Mouse (Mus musculus) limb, embryonic 14.5 days (tissue): Measurements from ENCODE around the gene Clta. TPM values are rescaled to one million over a fixed set of nuclear protein-coding genes. Genes with fewer than 3 reads are reported as not detected.

Source experiments
- ATAC-seq: fragments of 200-750 bp; cut with Nextera tagmentation; 2 replicates; pipeline ENCODE4 v1.8.0; 2017; ENCODE audit warnings: low read depth, moderate number of reproducible peaks, moderate TSS enrichment; ENCODE audit not compliant: low FRiP score
- DNase-seq: peaks from one replicate; pipeline ENCODE4 v3.0.0-alpha.2; 2015; ENCODE audit warnings: low spot score
- H3K27ac ChIP-seq: fragments of 300-500 bp; sonication (generic); replicated peaks from 2 replicates; pipeline ENCODE4 v1.5.1; 2014; ENCODE audit warnings: low read depth, mild to moderate bottlenecking, low read length, moderate library complexity, mixed read lengths
- H3K27me3 ChIP-seq: fragments of 300-500 bp; sonication (generic); 2 replicates; pipeline ENCODE4 v1.6.1; 2014; ENCODE audit warnings: low read length, mixed read lengths; ENCODE audit not compliant: control insufficient read depth, insufficient read depth
- H3K36me3 ChIP-seq: fragments of 300-500 bp; sonication (generic); 2 replicates; pipeline ENCODE4 v1.6.1; 2014; ENCODE audit warnings: mild to moderate bottlenecking, low read length, moderate library complexity, mixed read lengths; ENCODE audit not compliant: control insufficient read depth, insufficient read depth
- H3K4me1 ChIP-seq: fragments of 300-500 bp; sonication (generic); 2 replicates; pipeline ENCODE4 v1.6.1; 2014; ENCODE audit warnings: antibody characterized with exemption, low read length, mixed read lengths; ENCODE audit not compliant: control insufficient read depth, insufficient read depth
- H3K4me2 ChIP-seq: fragments of 300-500 bp; sonication (generic); replicated peaks from 2 replicates; pipeline ENCODE4 v1.6.1; 2014; ENCODE audit warnings: low read depth, mild to moderate bottlenecking, low read length, moderate library complexity; ENCODE audit not compliant: severe bottlenecking
- H3K4me3 ChIP-seq: fragments of 300-500 bp; sonication (generic); replicated peaks from 2 replicates; pipeline ENCODE4 v1.5.1; 2014; ENCODE audit warnings: low read length
- H3K9ac ChIP-seq: fragments of 300-500 bp; sonication (generic); 2 replicates; pipeline ENCODE4 v1.6.1; 2014; ENCODE audit warnings: mild to moderate bottlenecking, low read depth, low read length, moderate library complexity; ENCODE audit not compliant: severe bottlenecking
- H3K9me3 ChIP-seq: fragments of 300-500 bp; sonication (generic); 2 replicates; pipeline ENCODE4 v1.6.1; 2016; ENCODE audit warnings: low read length; ENCODE audit not compliant: control insufficient read depth
- POLR2A ChIP-seq: fragments of 200-500 bp; IDR thresholded peaks from 2 replicates; pipeline ENCODE4 v1.8.0; 2012; ENCODE audit warnings: inconsistent platforms, mild to moderate bottlenecking, moderate library complexity, borderline replicate concordance; ENCODE audit not compliant: insufficient read depth, insufficient read length; ENCODE audit errors: extremely low read depth
- WGBS: fragments of 180-500 bp; shearing (Covaris S2); extraction: QIAGEN DNeasy Blood & Tissue Kit; methylation state at CpG from one replicate; pipeline ENCODE4 v1.1.7; 2014; 5-methylcytosine and 5-hydroxymethylcytosine counted together
- polyA plus RNA-seq, 2 experiments: library from polyadenylated mRNA; depleted of rRNA in 1 of 2; stranded (reverse) in 1 of 2; unstranded in 1 of 2; fragments of >200 nt; fragmentation: Nextera tagmentation in 1 of 2; extraction: Ambion mirVana in 1 of 2; gene quantifications; 2 replicates each; pipeline versions ENCODE4 v1.2.1 to v1.2.3; 2012 to 2014

Clta gene
- polyA plus RNA-seq, 2 experiments: 252 to 361 TPM

- H3K4me3 ChIP-seq: no peak overlapping the region
- H3K4me2 ChIP-seq: no peak overlapping the region
- 86% methylated on average over 3 of the region's 3 CpGs for WGBS
- no peaks in the 10 kb centered on the region for H3K9me3 ChIP-seq
- DNase-seq (no peak), ATAC-seq (no peak)
- H3K4me1 ChIP-seq: peaks cover 8% of the 10 kb centered on the region; the same call in 1 of the 2 replicates
- no peaks in the 10 kb centered on the region for H3K27me3 ChIP-seq
- no peaks in the 10 kb centered on the region for H3K36me3 ChIP-seq
- no peak overlapping the region for H3K27ac ChIP-seq
- no peak overlapping the region for H3K9ac ChIP-seq
- no peak for TF ChIP-seq POLR2A
Measured at GRCm38 (mm10) chr4:44073799-44074198, 69.5 kb downstream of the Clta start.

GRCm38 (mm10) chr4:44074422-44074821 lies 70.2 kb downstream of the Clta start:
- no peaks in the 10 kb centered on the region for H3K36me3 ChIP-seq
- peaks cover 8% of the 10 kb centered on the region; the same call in 1 of the 2 replicates for H3K4me1 ChIP-seq
- no peaks in the 10 kb centered on the region for H3K9me3 ChIP-seq
- no peak overlapping the region for H3K27ac ChIP-seq
- H3K4me3 ChIP-seq: no peak overlapping the region
- H3K9ac ChIP-seq: no peak overlapping the region
- TF ChIP-seq POLR2A: no peak
- H3K27me3 ChIP-seq: no peaks in the 10 kb centered on the region
- 76% methylated on average over 4 of the region's 4 CpGs for WGBS
- ATAC-seq: no peak
- DNase-seq: no peak
- no peak overlapping the region for H3K4me2 ChIP-seq

GRCm38 (mm10) chr4:44078358-44078933 lies 74.2 kb downstream of the Clta start:
- Histone ChIP-seq H3K4me1 (0 out of 2 replicates have a peak, but pooled peaks cover 3% of the 10 kb centered on the region), H3K9ac (no peak overlapping the region), H3K27ac (no peak overlapping the region), H3K4me3 (no peak overlapping the region), H3K27me3 (no peaks in the 10 kb centered on the region), H3K36me3 (no peaks in the 10 kb centered on the region), H3K4me2 (no peak overlapping the region), H3K9me3 (no peaks in the 10 kb centered on the region)
- WGBS: 72% methylated on average over 7 of the region's 7 CpGs
- DNase-seq (no peak), ATAC-seq (no peak)
- TF ChIP-seq POLR2A: no peak

Other genes with a start within 250 kb of the Clta start
- gene Olfr159, start 233.4 kb upstream of the Clta start, polyA plus RNA-seq (2012; rRNA removed): not detected in 2 replicates
- gene Olfr159, start 233.4 kb upstream of the Clta start, polyA plus RNA-seq (2014; fragmentation: Nextera tagmentation; extraction: Ambion mirVana): not detected in 2 replicates
- gene Olfr156, start 180.6 kb upstream of the Clta start, polyA plus RNA-seq (2012; rRNA removed): 0.20 and 0.34 TPM in 2 replicates
- gene Olfr156, start 180.6 kb upstream of the Clta start, polyA plus RNA-seq (2014; fragmentation: Nextera tagmentation; extraction: Ambion mirVana): not detected in 2 replicates
- 0.03 and 0.04 TPM in 2 replicates for gene Olfr157, start 164.3 kb upstream of the Clta start, polyA plus RNA-seq (2012; rRNA removed)
- not detected in 2 replicates for gene Olfr157, start 164.3 kb upstream of the Clta start, polyA plus RNA-seq (2014; fragmentation: Nextera tagmentation; extraction: Ambion mirVana)
- gene Olfr155, start 152.9 kb upstream of the Clta start, polyA plus RNA-seq (2012; rRNA removed): not detected in 2 replicates
- not detected in 2 replicates for gene Olfr155, start 152.9 kb upstream of the Clta start, polyA plus RNA-seq (2014; fragmentation: Nextera tagmentation; extraction: Ambion mirVana)
- gene Reck, start 128.9 kb upstream of the Clta start, polyA plus RNA-seq (2012; rRNA removed): 66.2 and 72.1 TPM in 2 replicates
- 49.0 and 50.0 TPM in 2 replicates for gene Reck, start 128.9 kb upstream of the Clta start, polyA plus RNA-seq (2014; fragmentation: Nextera tagmentation; extraction: Ambion mirVana)
- gene Glipr2, start 47.1 kb upstream of the Clta start, polyA plus RNA-seq (2012; rRNA removed): 67.0 and 71.9 TPM in 2 replicates
- 108 and 121 TPM in 2 replicates for gene Glipr2, start 47.1 kb upstream of the Clta start, polyA plus RNA-seq (2014; fragmentation: Nextera tagmentation; extraction: Ambion mirVana)
- gene Ccin, start 21.0 kb upstream of the Clta start, polyA plus RNA-seq (2012; rRNA removed): 0.36 and 0.44 TPM in 2 replicates
- gene Ccin, start 21.0 kb upstream of the Clta start, polyA plus RNA-seq (2014; fragmentation: Nextera tagmentation; extraction: Ambion mirVana): 0.10 TPM in 1 of 2 replicates, not detected in the other
- 13.8 and 18.1 TPM in 2 replicates for gene Gne, start 79.7 kb downstream of the Clta start, polyA plus RNA-seq (2012; rRNA removed)
- 27.3 and 27.8 TPM in 2 replicates for gene Gne, start 79.7 kb downstream of the Clta start, polyA plus RNA-seq (2014; fragmentation: Nextera tagmentation; extraction: Ambion mirVana)
- 107 and 164 TPM in 2 replicates for gene Rnf38, start 229.3 kb downstream of the Clta start, polyA plus RNA-seq (2012; rRNA removed)
- 26.8 and 29.3 TPM in 2 replicates for gene Rnf38, start 229.3 kb downstream of the Clta start, polyA plus RNA-seq (2014; fragmentation: Nextera tagmentation; extraction: Ambion mirVana)